Mouse (Mus musculus): ENCODE data around the gene Fbrsl1.

- TF ChIP-seq CTCF (IDR thresholded peaks at IDR 0.05; ENCODE audit: control insufficient read depth, insufficient read depth, insufficient replicate concordance, low read depth, low read length) = no peak
- peak; percentile 83 for TF ChIP-seq POLR2A (IDR thresholded peaks at IDR 0.05; ENCODE audit: control insufficient read depth, low read depth, low read length)
Measured at GRCm38 (mm10) chr5:110448436-110449134, at the start of gene Fbrsl1.

Measured in testis, adult 2 months (tissue).